Comparison of ENCODE assay signal across 9 mouse cellular contexts in the genomic region with DNA sequence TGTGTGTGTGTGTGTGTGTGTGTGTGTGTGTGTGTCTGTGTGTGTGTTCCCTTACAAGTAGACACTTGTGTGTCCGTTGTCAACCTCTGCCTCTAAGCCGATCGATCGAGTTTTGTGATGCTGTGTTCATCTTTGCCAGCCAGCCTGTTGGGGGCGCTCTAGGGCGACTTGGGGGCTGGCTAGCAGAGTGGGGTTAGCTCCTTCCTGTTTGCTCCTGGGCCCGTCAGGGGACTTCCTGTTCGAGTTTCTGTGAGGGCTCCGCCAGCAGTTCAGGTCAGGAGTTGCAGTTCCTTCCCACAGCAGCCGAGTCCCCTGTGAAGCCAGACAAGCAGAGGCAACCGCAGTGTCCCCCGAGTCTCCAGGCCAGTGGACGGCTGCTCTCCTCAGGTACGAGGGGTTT. TPM values are rescaled to one million over a fixed set of nuclear protein-coding genes. Genes with fewer than 3 reads are reported as not detected.
DNase-seq lines count a peak whose midpoint lies in the region; ATAC-seq and TF ChIP-seq lines count a peak whose summit lies in the region.
"Had no signal": no experiment of that assay in that cellular context is flagged by ENCODE, and none has a peak within 500 bp of the region (broad histone marks: within the 10 kb centered on the region; RNA-seq: fewer than 3 reads in every experiment).

No protein-coding gene starts in this region.

- H3K27me3 ChIP-seq in lung, postnatal 0 days (replicated peaks; ENCODE audit: insufficient read depth, low read length), result no peaks in the 10 kb centered on the region
- no peaks in the 10 kb centered on the region for H3K27me3 ChIP-seq in forebrain, embryonic 15.5 days
- H3K27me3 ChIP-seq: forebrain, embryonic 13.5 days; neural tube, embryonic 13.5 days had no signal

- no peaks in the 10 kb centered on the region for H3K4me1 ChIP-seq in lung, postnatal 0 days (ENCODE audit: insufficient read depth, low read depth, low read length)
- H3K4me1 ChIP-seq in forebrain, embryonic 15.5 days, result peaks cover 2% of the 10 kb centered on the region; the same call in 1 of the 2 replicates
- H3K4me1 ChIP-seq: forebrain, embryonic 13.5 days; neural tube, embryonic 13.5 days had no signal

- H3K36me3 ChIP-seq in lung, postnatal 0 days (ENCODE audit: insufficient read depth, low read length), result peaks cover 14% of the 10 kb centered on the region
- peaks cover 36% of the 10 kb centered on the region for H3K36me3 ChIP-seq in forebrain, embryonic 15.5 days

- no peak overlapping the region for H3K4me2 ChIP-seq in lung, postnatal 0 days (replicated peaks; ENCODE audit: low read depth, low read length)
- H3K4me2 ChIP-seq in forebrain, embryonic 15.5 days (replicated peaks), result no peak overlapping the region
- H3K4me2 ChIP-seq: forebrain, embryonic 13.5 days; neural tube, embryonic 13.5 days had no signal

- WGBS in lung, postnatal 0 days, result 85% methylated on average over 14 of the region's 14 CpGs
- WGBS in forebrain, embryonic 15.5 days, result 84% methylated on average over 14 of the region's 14 CpGs

- TF ChIP-seq EP300 in lung, postnatal 0 days (IDR thresholded peaks at IDR 0.05), result no peak

- no peak overlapping the region for H3K4me3 ChIP-seq in lung, postnatal 0 days (ENCODE audit: low read depth, low read length)
- H3K4me3 ChIP-seq in forebrain, embryonic 15.5 days, result no peak overlapping the region
- H3K4me3 ChIP-seq: forebrain, embryonic 13.5 days; neural tube, embryonic 13.5 days had no signal

- peak; percentile 24 for DNase-seq in lung, postnatal 0 days (ENCODE audit: low spot score)
- DNase-seq in lung, adult 18-20 months, result no peak
- DNase-seq in T-cell, adult 2 months (ENCODE audit: low spot score), result peak; percentile 49
- DNase-seq in induced T-regulatory cell, adult 2 months (ENCODE audit: low read depth), result peak; percentile 61
- peak; percentile 11 to 18 for DNase-seq in thymus, adult 18-20 months
- no peak for DNase-seq in ovary, postnatal 36 days (ENCODE audit: low spot score)

- no peaks in the 10 kb centered on the region for H3K9me3 ChIP-seq in lung, postnatal 0 days (ENCODE audit: low read length)
- no peaks in the 10 kb centered on the region for H3K9me3 ChIP-seq in forebrain, embryonic 15.5 days
- H3K9me3 ChIP-seq: forebrain, embryonic 13.5 days; neural tube, embryonic 13.5 days had no signal

- ATAC-seq in lung, postnatal 0 days, result no peak
- ATAC-seq in forebrain, embryonic 15.5 days (replicated peaks), result no peak
- ATAC-seq: forebrain, embryonic 13.5 days had no signal

- no peak overlapping the region for H3K9ac ChIP-seq in lung, postnatal 0 days (replicated peaks; ENCODE audit: low read depth)
- no peak overlapping the region for H3K9ac ChIP-seq in forebrain, embryonic 15.5 days (replicated peaks)
- H3K9ac ChIP-seq: forebrain, embryonic 13.5 days; neural tube, embryonic 13.5 days had no signal

- no peak overlapping the region for H3K27ac ChIP-seq in lung, postnatal 0 days (ENCODE audit: low read length)
- no peak overlapping the region for H3K27ac ChIP-seq in forebrain, embryonic 15.5 days (replicated peaks)
- H3K27ac ChIP-seq: forebrain, embryonic 13.5 days; neural tube, embryonic 13.5 days had no signal

- TF ChIP-seq CTCF in lung, postnatal 0 days (IDR thresholded peaks at IDR 0.05), result no peak; the same call in 1 of the 2 replicates

RNA-seq across cellular contexts. Expression of a gene that starts 27.0 kb away (rescaled TPM):
- 17.0 and 19.3 TPM in 2 replicates for polyA plus RNA-seq in lung, postnatal 0 days (2015; fragmentation: Nextera tagmentation; extraction: Ambion mirVana)
- 40.6 and 40.7 TPM in 2 replicates for polyA plus RNA-seq in forebrain, embryonic 15.5 days (2015; fragmentation: Nextera tagmentation; extraction: Ambion mirVana)

RNA-seq across cellular contexts. Expression of a gene that starts 58.5 kb away (rescaled TPM):
- 28.0 and 30.5 TPM in 2 replicates for polyA plus RNA-seq in lung, postnatal 0 days (2015; fragmentation: Nextera tagmentation; extraction: Ambion mirVana)
- polyA plus RNA-seq in forebrain, embryonic 15.5 days (2015; fragmentation: Nextera tagmentation; extraction: Ambion mirVana), result 137 and 138 TPM in 2 replicates

Comparison
In these comparisons a context has a peak if more than half of its experiments do, and no peak if none do; other contexts are left out.
1. DNase-seq: peak in lung, postnatal 0 days (single experiment), T-cell, adult 2 months (single experiment), induced T-regulatory cell, adult 2 months (single experiment) and thymus, adult 18-20 months (2 of 2); none in lung, adult 18-20 months (0 of 2) and ovary, postnatal 36 days (single experiment).